Mouse (Mus musculus): Measurements from ENCODE around the gene Tsga13. TPM values are rescaled to one million over a fixed set of nuclear protein-coding genes. Genes with fewer than 3 reads are reported as not detected.

Tsga13 gene
- polyA plus RNA-seq, 3 experiments from 2014 or later: not detected

- ATAC-seq: no peak
Observed at GRCm38 (mm10) chr6:30855956-30856355, 59.4 kb downstream of the Tsga13 start.

- no peak for ATAC-seq
Observed at GRCm38 (mm10) chr6:30855205-30855604, 60.2 kb downstream of the Tsga13 start.

GRCm38 (mm10) chr6:30849818-30850217 is 65.6 kb downstream of the Tsga13 start:
- no peak for ATAC-seq

Other genes starting within 250 kb of the Tsga13 start
- 10 to 100 TPM in 2 of 3 experiments, 1 to 10 TPM in 1; 7.9 to 12.0 (median 11.4) TPM for gene Cep41, start 221.8 kb downstream of the Tsga13 start, polyA plus RNA-seq (2017; shearing (Covaris generic))
- 1 to 10 TPM in 2 of 3 experiments, under 1 TPM in 1; 0.82 to 1.7 (median 1.5) TPM for gene Mest, start 192.0 kb downstream of the Tsga13 start, polyA plus RNA-seq (2017; shearing (Covaris generic))
- gene Copg2, start 18.8 kb downstream of the Tsga13 start, polyA plus RNA-seq (2017; shearing (Covaris generic)): 10 to 100 TPM; 23.4 to 40.7 (median 30.8) TPM
- gene Klf14, start 43.5 kb upstream of the Tsga13 start, polyA plus RNA-seq (2017; shearing (Covaris generic)): not detected